14 mouse cellular contexts compared by ENCODE assay signal in genomic region chr5:134491206-134491605, GRCm38 (mm10). TPM values are rescaled to one million over a fixed set of nuclear protein-coding genes. Genes with fewer than 3 reads are reported as not detected.
DNase-seq lines count a peak whose midpoint lies in the region; ATAC-seq and TF ChIP-seq lines count a peak whose summit lies in the region.
"Had no signal": no experiment of that assay in that cellular context is flagged by ENCODE, and none has a peak within 500 bp of the region (broad histone marks: within the 10 kb centered on the region; RNA-seq: fewer than 3 reads in every experiment).

No protein-coding gene starts in this region.

- H3K4me1 ChIP-seq in lung, embryonic 14.5 days (ENCODE audit: insufficient read depth), result no peaks in the 10 kb centered on the region
- peaks cover 4% of the 10 kb centered on the region; the same call in 1 of the 2 replicates for H3K4me1 ChIP-seq in spleen, adult 2 months (ENCODE audit: control insufficient read depth, insufficient read depth, insufficient read length)

- peak; percentile 2 for DNase-seq in cerebellum, adult 11-12 months
- no peak for DNase-seq in lung, embryonic 14.5 days
- no peak for DNase-seq in lung, postnatal 25 days (ENCODE audit: low spot score)
- DNase-seq in spleen, adult 2 months (ENCODE audit: low read depth in 1 of 2, low spot score in 2 of 2), result no peak
- no peak for DNase-seq in spleen, postnatal 4 days (ENCODE audit: low spot score in 2 of 2)
- DNase-seq in right cerebral cortex, postnatal 25 days, result no peak
- DNase-seq in adipocyte (ENCODE audit: low spot score), result no peak

- peaks cover 57% of the 10 kb centered on the region for H3K36me3 ChIP-seq in lung, embryonic 14.5 days (ENCODE audit: insufficient read depth)
- no peaks in the 10 kb centered on the region for H3K36me3 ChIP-seq in spleen, adult 2 months (ENCODE audit: control insufficient read depth, insufficient read depth, low read length)

- no peak for TF ChIP-seq POLR2A in spleen, adult 2 months (IDR thresholded peaks at IDR 0.05; ENCODE audit: low read depth, low read length)

- H3K27ac ChIP-seq in lung, embryonic 14.5 days (ENCODE audit: low read depth), result 0 out of 2 replicates have a peak overlapping the region, but pooled peaks have one; percentile 4
- 0 out of 2 replicates have a peak overlapping the region, but pooled peaks have one; percentile 22 for H3K27ac ChIP-seq in spleen, adult 2 months (ENCODE audit: insufficient read depth, low read length)

- no peak overlapping the region for H3K4me2 ChIP-seq in lung, embryonic 14.5 days
- H3K4me2 ChIP-seq: heart, embryonic 12.5 days; hindbrain, embryonic 12.5 days; kidney, embryonic 15.5 days had no signal

- TF ChIP-seq CTCF in lung, embryonic 14.5 days (IDR thresholded peaks at IDR 0.05; ENCODE audit: low read depth), result no peak
- TF ChIP-seq CTCF in spleen, adult 2 months (IDR thresholded peaks at IDR 0.05; ENCODE audit: extremely low read depth, insufficient read depth, insufficient read length, insufficient replicate concordance), result no peak

- H3K27me3 ChIP-seq in lung, embryonic 14.5 days (ENCODE audit: insufficient read depth, low read length), result no peaks in the 10 kb centered on the region
- no peaks in the 10 kb centered on the region for H3K27me3 ChIP-seq in spleen, adult 2 months (ENCODE audit: control insufficient read depth, insufficient read depth, low read length)
- H3K27me3 ChIP-seq: heart, embryonic 12.5 days; hindbrain, embryonic 12.5 days; kidney, embryonic 15.5 days; liver, embryonic 13.5 days had no signal

- ATAC-seq in cerebellum, adult (ENCODE audit: insufficient number of reproducible peaks, low FRiP score, low TSS enrichment), result no peak
- no peak for ATAC-seq in lung, embryonic 14.5 days (ENCODE audit: insufficient read depth)
- ATAC-seq: midbrain, embryonic 16.5 days had no signal

- no peaks in the 10 kb centered on the region for H3K9me3 ChIP-seq in lung, embryonic 14.5 days (ENCODE audit: low read depth, low read length)
- H3K9me3 ChIP-seq: heart, embryonic 12.5 days; hindbrain, embryonic 12.5 days; kidney, embryonic 15.5 days; liver, embryonic 13.5 days had no signal

- H3K4me3 ChIP-seq in lung, embryonic 14.5 days (ENCODE audit: low read depth, low read length), result no peak overlapping the region
- no peak overlapping the region for H3K4me3 ChIP-seq in spleen, adult 2 months (ENCODE audit: extremely low read depth, insufficient read depth, insufficient read length)
- H3K4me3 ChIP-seq: erythroblast, embryonic 14.5 days; heart, embryonic 12.5 days; hindbrain, embryonic 12.5 days; kidney, embryonic 15.5 days; liver, embryonic 13.5 days had no signal

- H3K9ac ChIP-seq in lung, embryonic 14.5 days, result no peak overlapping the region
- H3K9ac ChIP-seq: heart, embryonic 12.5 days; hindbrain, embryonic 12.5 days; kidney, embryonic 15.5 days had no signal

- WGBS in lung, embryonic 14.5 days, result 79% methylated on average over 2 of the region's 2 CpGs
- 87% methylated on average over 2 of the region's 2 CpGs for WGBS in spleen, adult 2 months

RNA-seq across cellular contexts. Expression of gene Gtf2ird1, which starts 34.7 kb away (rescaled TPM):
- 82.5 and 85.6 TPM in 2 replicates for polyA plus RNA-seq in lung, embryonic 14.5 days (2014; fragmentation: Nextera tagmentation; extraction: Ambion mirVana)
- 9.2 and 12.1 TPM in 2 replicates for polyA plus RNA-seq in spleen, adult 2 months (2012; rRNA removed)
